Mouse (Mus musculus): ENCODE measurements around the gene Adcy4. TPM values are rescaled to one million over a fixed set of nuclear protein-coding genes. Genes with fewer than 3 reads are reported as not detected.

Adcy4 gene
- polyA plus RNA-seq (2015; fragmentation: Nextera tagmentation; extraction: Ambion mirVana), result 4.1 and 5.2 TPM in 2 replicates

- WGBS, result 7% methylated on average over 13 of the region's 13 CpGs
- peak within 1 kb of the TSS; percentile 53 for H3K4me2 ChIP-seq
- peak within 1 kb of the TSS; percentile 32 for H3K4me3 ChIP-seq (replicated peaks)
- H3K4me1 ChIP-seq, result peaks cover 30% of the 10 kb centered on the region
- H3K9me3 ChIP-seq (replicated peaks), result no peaks in the 10 kb centered on the region
- peak within 1 kb of the TSS; percentile 46; the same call in 1 of the 2 replicates for H3K27ac ChIP-seq (replicated peaks)
- no peak for ATAC-seq (ENCODE audit: low FRiP score)
- peaks cover 79% of the 10 kb centered on the region for H3K27me3 ChIP-seq (replicated peaks)
- H3K36me3 ChIP-seq, result no peaks in the 10 kb centered on the region
- peak within 1 kb of the TSS; percentile 28; the same call in 1 of the 2 replicates for H3K9ac ChIP-seq (replicated peaks)
Measured at GRCm38 (mm10) chr14:55783958-55784235, at the start of gene Adcy4. Adcy4 (minus strand) TSS chr14:55784095.

GRCm38 (mm10) chr14:55833126-55833525 is 49.2 kb upstream of the Adcy4 start:
- H3K4me2 ChIP-seq, result no peak overlapping the region
- no peak for ATAC-seq (ENCODE audit: low FRiP score)
- H3K9ac ChIP-seq (replicated peaks), result no peak overlapping the region
- WGBS, result 87% methylated on average over 4 of the region's 4 CpGs
- H3K4me1 ChIP-seq, result 0 out of 2 replicates have a peak, but pooled peaks cover 10% of the 10 kb centered on the region
- no peaks in the 10 kb centered on the region; the same call in 1 of the 2 replicates for H3K27me3 ChIP-seq (replicated peaks)
- H3K27ac ChIP-seq (replicated peaks), result no peak overlapping the region
- H3K36me3 ChIP-seq, result no peaks in the 10 kb centered on the region
- H3K9me3 ChIP-seq (replicated peaks), result no peaks in the 10 kb centered on the region
- H3K4me3 ChIP-seq (replicated peaks), result no peak overlapping the region

- ATAC-seq (ENCODE audit: low FRiP score), result no peak
- H3K4me1 ChIP-seq, result peaks cover 23% of the 10 kb centered on the region
- H3K4me3 ChIP-seq (replicated peaks), result no peak overlapping the region
- H3K4me2 ChIP-seq, result no peak overlapping the region
- WGBS, result 84% methylated on average over 4 of the region's 4 CpGs
- H3K9me3 ChIP-seq (replicated peaks), result no peaks in the 10 kb centered on the region
- H3K27me3 ChIP-seq (replicated peaks), result peaks cover 15% of the 10 kb centered on the region
- no peaks in the 10 kb centered on the region for H3K36me3 ChIP-seq
- no peak overlapping the region for H3K27ac ChIP-seq (replicated peaks)
- H3K9ac ChIP-seq (replicated peaks), result no peak overlapping the region
Measured at GRCm38 (mm10) chr14:55830331-55830730, 46.4 kb upstream of the Adcy4 start.

GRCm38 (mm10) chr14:55829854-55830253 is 46.0 kb upstream of the Adcy4 start:
- Histone ChIP-seq H3K4me1 (peaks cover 28% of the 10 kb centered on the region), H3K27me3 (replicated peaks) (peaks cover 16% of the 10 kb centered on the region), H3K4me2 (no peak overlapping the region), H3K36me3 (no peaks in the 10 kb centered on the region), H3K9me3 (replicated peaks) (no peaks in the 10 kb centered on the region), H3K4me3 (replicated peaks) (no peak overlapping the region), H3K9ac (replicated peaks) (no peak overlapping the region), H3K27ac (replicated peaks) (no peak overlapping the region)
- ATAC-seq (ENCODE audit: low FRiP score), result no peak
- 92% methylated on average over 16 of the region's 16 CpGs for WGBS

- no peak for ATAC-seq (ENCODE audit: low FRiP score)
- Histone ChIP-seq H3K27me3 (replicated peaks) (peaks cover 18% of the 10 kb centered on the region), H3K36me3 (no peaks in the 10 kb centered on the region), H3K4me3 (replicated peaks) (no peak overlapping the region), H3K27ac (replicated peaks) (no peak overlapping the region), H3K9ac (replicated peaks) (no peak overlapping the region), H3K4me2 (no peak overlapping the region), H3K9me3 (replicated peaks) (no peaks in the 10 kb centered on the region), H3K4me1 (peaks cover 37% of the 10 kb centered on the region)
- WGBS, result 66% methylated on average over 2 of the region's 3 CpGs
Measured at GRCm38 (mm10) chr14:55828716-55829263, 44.9 kb upstream of the Adcy4 start.

GRCm38 (mm10) chr14:55826551-55827340 is 42.9 kb upstream of the Adcy4 start:
- 10% methylated on average over 41 of the region's 41 CpGs for WGBS
- Histone ChIP-seq H3K4me2 (peak overlapping the region; percentile 96), H3K9me3 (replicated peaks) (no peaks in the 10 kb centered on the region), H3K4me1 (peaks cover 49% of the 10 kb centered on the region), H3K27me3 (replicated peaks) (peaks cover 18% of the 10 kb centered on the region), H3K9ac (replicated peaks) (peak overlapping the region; percentile 60), H3K36me3 (no peaks in the 10 kb centered on the region), H3K4me3 (replicated peaks) (peak overlapping the region; percentile 60), H3K27ac (replicated peaks) (no peak overlapping the region; the same call in 1 of the 2 replicates)
- no peak for ATAC-seq (ENCODE audit: low FRiP score)

GRCm38 (mm10) chr14:55826142-55826541 is 42.2 kb upstream of the Adcy4 start:
- peak overlapping the region; percentile 96 for H3K4me2 ChIP-seq
- H3K27ac ChIP-seq (replicated peaks), result no peak overlapping the region
- peaks cover 49% of the 10 kb centered on the region for H3K4me1 ChIP-seq
- peaks cover 18% of the 10 kb centered on the region for H3K27me3 ChIP-seq (replicated peaks)
- 5% methylated on average over 15 of the region's 15 CpGs for WGBS
- ATAC-seq (ENCODE audit: low FRiP score), result no peak
- peak overlapping the region; percentile 60 for H3K9ac ChIP-seq (replicated peaks)
- peak overlapping the region; percentile 60 for H3K4me3 ChIP-seq (replicated peaks)
- H3K36me3 ChIP-seq, result no peaks in the 10 kb centered on the region
- no peaks in the 10 kb centered on the region for H3K9me3 ChIP-seq (replicated peaks)

- WGBS, result 0% methylated on average over 24 of the region's 37 CpGs
- H3K4me1 ChIP-seq, result peaks cover 49% of the 10 kb centered on the region
- ATAC-seq (ENCODE audit: low FRiP score), result peak; percentile 12
- peak overlapping the region; percentile 96 for H3K4me2 ChIP-seq
- H3K9me3 ChIP-seq (replicated peaks), result no peaks in the 10 kb centered on the region
- peak overlapping the region; percentile 60 for H3K4me3 ChIP-seq (replicated peaks)
- peaks cover 18% of the 10 kb centered on the region for H3K27me3 ChIP-seq (replicated peaks)
- peak overlapping the region; percentile 60 for H3K9ac ChIP-seq (replicated peaks)
- H3K36me3 ChIP-seq, result no peaks in the 10 kb centered on the region
- H3K27ac ChIP-seq (replicated peaks), result peak overlapping the region; percentile 81
Measured at GRCm38 (mm10) chr14:55825216-55826051, 41.5 kb upstream of the Adcy4 start.

- H3K4me3 ChIP-seq (replicated peaks), result peak overlapping the region; percentile 60
- H3K9me3 ChIP-seq (replicated peaks), result no peaks in the 10 kb centered on the region
- H3K4me1 ChIP-seq, result peaks cover 49% of the 10 kb centered on the region
- peak overlapping the region; percentile 60 for H3K9ac ChIP-seq (replicated peaks)
- no peaks in the 10 kb centered on the region for H3K36me3 ChIP-seq
- ATAC-seq (ENCODE audit: low FRiP score), result 0 out of 2 replicates have a peak, but pooled peaks have one; percentile 1
- peak overlapping the region; percentile 81 for H3K27ac ChIP-seq (replicated peaks)
- WGBS, result 2% methylated on average over 31 of the region's 32 CpGs
- peaks cover 18% of the 10 kb centered on the region for H3K27me3 ChIP-seq (replicated peaks)
- H3K4me2 ChIP-seq, result peak overlapping the region; percentile 96
Measured at GRCm38 (mm10) chr14:55824481-55825215, 40.8 kb upstream of the Adcy4 start.

- Histone ChIP-seq H3K9ac (replicated peaks) (peak overlapping the region; percentile 67; the same call in 1 of the 2 replicates), H3K27ac (replicated peaks) (peak overlapping the region; percentile 79), H3K9me3 (replicated peaks) (no peaks in the 10 kb centered on the region), H3K4me1 (peaks cover 49% of the 10 kb centered on the region), H3K4me2 (peak overlapping the region; percentile 96), H3K27me3 (replicated peaks) (peaks cover 18% of the 10 kb centered on the region), H3K36me3 (no peaks in the 10 kb centered on the region), H3K4me3 (replicated peaks) (peak overlapping the region; percentile 60)
- ATAC-seq (ENCODE audit: low FRiP score), result peak; percentile 22; the same call in 1 of the 2 replicates
- WGBS, result 2% methylated on average over 10 of the region's 10 CpGs
Measured at GRCm38 (mm10) chr14:55824001-55824480, 40.1 kb upstream of the Adcy4 start.

Measured in neural tube, embryonic 15.5 days (tissue).